Mouse (Mus musculus) gastrocnemius, postnatal 25 days (tissue): ENCODE data around the gene AU015836. TPM values are rescaled to one million over a fixed set of nuclear protein-coding genes. Genes with fewer than 3 reads are reported as not detected.
"Not testable (repeated sequence)": the region's sequence is repeated elsewhere in the genome, so short reads cannot be mapped to it uniquely, and the experiment has no call there.

ENCODE experiments used
- DNase-seq: peaks from one replicate; pipeline ENCODE4 v3.0.0; 2022
- long read RNA-seq, 2 experiments: library from polyadenylated mRNA; stranded (forward); transcript quantifications; one replicate each; pipeline ENCODE4 v2.0.0; 2021
- total RNA-seq, 2 experiments: library from RNA; stranded (reverse); gene quantifications; 1 replicate in 1 of 2; 2 replicates in 1 of 2; pipeline ENCODE4 v1.2.3; 2021

Gene AU015836
- not detected for total RNA-seq
- long read RNA-seq, experiment 1: 0 reads
- long read RNA-seq, experiment 2: 0 reads

GRCm38 (mm10) chrX:93968444-93968843, at the start of gene AU015836:
AU015836 (plus strand) TSS chrX:93968659.
- DNase-seq: no peak

GRCm38 (mm10) chrX:93919017-93919416, 49.4 kb upstream of the AU015836 start:
- no peak for DNase-seq

GRCm38 (mm10) chrX:93928379-93928778, 40.1 kb upstream of the AU015836 start:
- DNase-seq: no peak

GRCm38 (mm10) chrX:93928794-93929193, 39.7 kb upstream of the AU015836 start:
- DNase-seq: no peak

GRCm38 (mm10) chrX:93931694-93932093, 36.8 kb upstream of the AU015836 start:
- no peak for DNase-seq

- DNase-seq: peak; percentile 8
Measured at GRCm38 (mm10) chrX:93956727-93957126, 11.7 kb upstream of the AU015836 start.

DNA sequence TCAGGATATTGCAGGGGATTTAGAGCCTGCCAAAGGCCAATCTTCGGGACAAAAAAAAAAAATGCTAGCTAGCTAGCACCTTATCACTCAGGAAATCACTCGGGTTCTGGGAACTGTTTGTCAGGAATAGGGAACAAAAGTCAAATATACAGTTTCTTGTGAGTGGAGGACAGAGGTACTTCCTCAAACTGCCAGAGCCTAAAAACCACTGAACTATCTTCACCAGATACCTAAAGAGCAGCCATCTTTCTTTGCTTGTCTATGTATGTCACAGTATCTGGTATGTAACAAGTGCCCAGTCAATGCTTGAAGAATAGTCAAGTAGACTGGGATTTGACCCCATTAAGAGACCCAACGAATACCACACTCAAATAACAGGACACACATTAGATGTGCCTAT, 10.0 kb upstream of the AU015836 start:
- DNase-seq: no peak

- no peak for DNase-seq
Measured at GRCm38 (mm10) chrX:93980341-93980740, 11.9 kb downstream of the AU015836 start.

GRCm38 (mm10) chrX:93982193-93982592, 13.7 kb downstream of the AU015836 start:
- no peak for DNase-seq

GRCm38 (mm10) chrX:93985096-93985495, 16.6 kb downstream of the AU015836 start:
- not testable (repeated sequence) for DNase-seq

DNA sequence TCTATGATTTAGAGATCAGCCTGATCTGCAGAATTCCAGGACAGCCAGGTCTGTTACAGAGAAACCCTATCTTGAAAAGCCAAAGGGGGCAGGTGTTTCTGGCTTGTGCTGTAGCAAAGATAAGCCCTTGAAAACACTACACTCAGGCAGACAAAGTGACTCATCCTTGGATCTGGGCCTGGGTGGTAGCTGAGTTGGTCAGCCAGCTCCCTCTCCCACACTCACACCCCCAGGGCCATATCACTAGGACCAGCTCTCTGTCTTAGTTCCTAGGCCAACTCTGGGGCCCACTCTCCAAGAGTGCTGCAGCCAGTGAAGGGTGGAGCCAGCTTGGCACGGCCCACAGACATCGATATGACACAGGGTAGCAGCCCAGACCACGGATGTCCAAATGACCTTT, 38.5 kb downstream of the AU015836 start:
- DNase-seq: no peak

- DNase-seq: no peak
Measured at GRCm38 (mm10) chrX:94009442-94009841, 41.0 kb downstream of the AU015836 start.

DNA sequence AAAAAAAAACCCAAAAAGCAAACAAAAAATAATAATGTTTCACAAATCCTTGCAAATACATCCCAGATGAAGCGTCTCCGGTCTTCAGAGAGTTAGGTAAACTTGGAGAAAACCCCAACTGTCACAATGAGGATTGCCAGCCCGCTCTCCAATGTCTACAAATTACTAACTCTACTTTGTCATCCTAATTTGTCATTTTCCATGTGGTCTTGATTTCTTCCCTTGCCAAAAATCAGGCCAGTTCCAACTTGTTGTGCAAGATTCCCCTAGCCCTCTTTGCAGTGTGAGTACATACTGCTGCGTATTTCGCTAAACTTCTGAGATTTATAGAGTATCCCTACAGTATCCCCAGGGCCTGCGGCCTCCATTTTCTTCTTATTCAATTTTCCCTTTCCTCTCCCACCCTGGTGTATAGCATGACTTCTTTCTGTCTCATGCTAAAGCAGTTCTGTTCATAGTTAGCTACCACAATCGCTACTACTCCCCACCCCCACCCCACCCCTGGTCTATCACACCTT, 43.3 kb downstream of the AU015836 start:
- DNase-seq: no peak

DNA sequence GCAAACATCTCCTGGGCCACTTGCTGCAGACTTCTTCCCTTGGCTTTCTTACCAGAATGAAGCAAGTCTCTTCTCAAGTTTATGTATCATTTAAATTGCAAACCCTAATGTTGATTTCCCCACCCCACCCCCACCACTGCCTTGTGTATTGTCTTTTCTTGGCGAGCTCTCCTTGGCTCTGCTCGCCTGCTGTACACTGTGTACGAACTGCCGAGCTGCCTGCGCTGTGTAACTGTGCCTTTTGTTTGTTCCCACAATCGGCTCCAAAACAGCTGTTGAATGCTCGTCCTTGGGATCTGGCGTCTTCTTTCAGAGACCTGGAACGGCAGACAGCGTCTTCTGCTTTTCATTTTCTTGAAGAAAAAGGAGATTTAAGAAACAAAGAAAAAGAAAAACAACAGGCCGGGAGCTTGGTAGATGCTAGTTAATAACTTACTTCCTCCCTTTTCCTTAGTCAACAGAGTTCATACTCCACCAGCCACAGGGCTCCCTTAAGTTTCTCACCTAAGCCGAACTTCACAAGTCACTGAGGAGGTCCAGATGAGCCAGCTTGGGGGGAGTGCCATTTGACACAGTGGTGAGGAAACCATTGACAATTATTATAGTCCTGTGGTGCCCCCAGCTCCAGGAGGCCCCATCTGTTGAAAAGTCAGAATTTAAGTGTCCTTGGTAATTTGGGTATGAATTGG, 44.2 kb downstream of the AU015836 start:
- peak; percentile 42 for DNase-seq

- DNase-seq: no peak
Measured at GRCm38 (mm10) chrX:94016891-94017290, 48.4 kb downstream of the AU015836 start.

DNA sequence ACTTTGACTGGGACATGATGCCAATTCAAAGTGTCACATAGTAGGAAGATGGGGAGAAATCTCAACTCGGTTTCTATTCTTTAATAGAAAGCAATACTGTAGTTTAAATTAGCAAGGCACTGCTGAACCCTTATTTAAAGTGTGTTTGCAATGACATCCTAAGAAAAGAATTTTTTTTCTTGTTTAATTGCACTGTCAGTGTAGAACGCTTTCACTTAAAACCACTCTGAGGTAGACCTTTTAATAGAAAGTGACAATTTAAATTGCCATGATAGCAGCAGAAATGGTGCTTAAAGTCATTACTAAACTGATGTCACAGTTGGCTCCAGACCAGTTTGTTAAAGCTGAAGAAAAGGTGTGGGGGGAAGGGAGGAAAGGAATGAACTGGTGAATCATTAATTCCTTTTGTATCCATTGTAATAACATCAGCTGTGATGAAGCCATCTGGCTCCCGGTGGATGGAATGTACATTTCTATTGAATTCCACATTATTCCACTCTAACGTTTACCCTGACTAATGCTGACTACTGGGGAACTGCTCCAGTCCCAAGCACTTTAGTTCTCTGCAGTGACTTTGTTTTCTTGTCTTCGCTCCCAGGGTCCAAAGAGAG, 53.9 kb downstream of the AU015836 start:
- no peak for DNase-seq

Other genes with a start within 250 kb of the AU015836 start
- 1 to 10 TPM; 2.0 to 2.7 TPM for gene Pdk3, start 136.5 kb upstream of the AU015836 start, total RNA-seq
- 10 to 100 TPM; 16.0 to 20.2 TPM for gene Zfx, start 155.0 kb downstream of the AU015836 start, total RNA-seq
- gene Eif2s3x, start 244.2 kb downstream of the AU015836 start, total RNA-seq: 100 to 1,000 TPM in 1 of 2 experiments, 10 to 100 TPM in 1; 81.6 to 122 TPM